Mouse (Mus musculus): Measurements from ENCODE around the gene Usf2. TPM values are rescaled to one million over a fixed set of nuclear protein-coding genes. Genes with fewer than 3 reads are reported as not detected.
"Not testable (repeated sequence)": the region's sequence is repeated elsewhere in the genome, so short reads cannot be mapped to it uniquely, and the experiment has no call there.

Gene Usf2
- polyA plus RNA-seq, 1 experiment, result 288 TPM

GRCm38 (mm10) chr7:30954971-30955520, 1.6 kb downstream of the Usf2 start:
- peaks cover 48% of the 10 kb centered on the region for H3K36me3 ChIP-seq (ENCODE audit: control insufficient read depth, insufficient read depth, low read length)
- H3K27me3 ChIP-seq (ENCODE audit: control insufficient read depth, insufficient read depth, low read length), result no peaks in the 10 kb centered on the region
- WGBS, result 94% methylated on average over 12 of the region's 12 CpGs
- H3K4me1 ChIP-seq (replicated peaks; ENCODE audit: control insufficient read depth, insufficient read depth, low read length), result peaks cover 12% of the 10 kb centered on the region
- H3K27ac ChIP-seq (ENCODE audit: control insufficient read depth, insufficient read depth, low read length), result no peak overlapping the region
- no peak overlapping the region for H3K4me3 ChIP-seq (ENCODE audit: control insufficient read depth, insufficient read depth, low read length)
- no peak for DNase-seq
- TF ChIP-seq POLR2A (IDR thresholded peaks at IDR 0.05; ENCODE audit: control insufficient read depth, extremely low read depth, insufficient read depth, low read length, poor library complexity), result no peak
- TF ChIP-seq CTCF (IDR thresholded peaks at IDR 0.05; ENCODE audit: borderline replicate concordance, control insufficient read depth, extremely low read depth, insufficient read depth, low read length, poor library complexity), result no peak

GRCm38 (mm10) chr7:30954036-30954435, 2.6 kb downstream of the Usf2 start:
- 91% methylated on average over 3 of the region's 3 CpGs for WGBS
- DNase-seq, result no peak
- Histone ChIP-seq H3K36me3 (ENCODE audit: control insufficient read depth, insufficient read depth, low read length) (peaks cover 58% of the 10 kb centered on the region), H3K4me3 (ENCODE audit: control insufficient read depth, insufficient read depth, low read length) (no peak overlapping the region), H3K27ac (ENCODE audit: control insufficient read depth, insufficient read depth, low read length) (no peak overlapping the region), H3K4me1 (replicated peaks; ENCODE audit: control insufficient read depth, insufficient read depth, low read length) (peaks cover 12% of the 10 kb centered on the region), H3K27me3 (ENCODE audit: control insufficient read depth, insufficient read depth, low read length) (no peaks in the 10 kb centered on the region)
- TF ChIP-seq CTCF (IDR thresholded peaks at IDR 0.05; ENCODE audit: borderline replicate concordance, control insufficient read depth, extremely low read depth, insufficient read depth, low read length, poor library complexity), result no peak
- no peak for TF ChIP-seq POLR2A (IDR thresholded peaks at IDR 0.05; ENCODE audit: control insufficient read depth, extremely low read depth, insufficient read depth, low read length, poor library complexity)

- TF ChIP-seq POLR2A (IDR thresholded peaks at IDR 0.05; ENCODE audit: control insufficient read depth, extremely low read depth, insufficient read depth, low read length, poor library complexity), result no peak
- TF ChIP-seq CTCF (IDR thresholded peaks at IDR 0.05; ENCODE audit: borderline replicate concordance, control insufficient read depth, extremely low read depth, insufficient read depth, low read length, poor library complexity), result no peak
- Histone ChIP-seq H3K4me3 (ENCODE audit: control insufficient read depth, insufficient read depth, low read length) (no peak overlapping the region), H3K36me3 (ENCODE audit: control insufficient read depth, insufficient read depth, low read length) (peaks cover 62% of the 10 kb centered on the region), H3K4me1 (replicated peaks; ENCODE audit: control insufficient read depth, insufficient read depth, low read length) (peaks cover 12% of the 10 kb centered on the region), H3K27me3 (ENCODE audit: control insufficient read depth, insufficient read depth, low read length) (no peaks in the 10 kb centered on the region), H3K27ac (ENCODE audit: control insufficient read depth, insufficient read depth, low read length) (no peak overlapping the region)
- 74% methylated on average over 6 of the region's 6 CpGs for WGBS
- no peak for DNase-seq
These were observed 3.1 kb downstream of the Usf2 start for GRCm38 (mm10) chr7:30953459-30953858.

- Histone ChIP-seq H3K4me3 (ENCODE audit: control insufficient read depth, insufficient read depth, low read length) (no peak overlapping the region), H3K4me1 (replicated peaks; ENCODE audit: control insufficient read depth, insufficient read depth, low read length) (peaks cover 5% of the 10 kb centered on the region), H3K27ac (ENCODE audit: control insufficient read depth, insufficient read depth, low read length) (no peak overlapping the region), H3K27me3 (ENCODE audit: control insufficient read depth, insufficient read depth, low read length) (no peaks in the 10 kb centered on the region), H3K36me3 (ENCODE audit: control insufficient read depth, insufficient read depth, low read length) (peaks cover 62% of the 10 kb centered on the region)
- WGBS, result 98% methylated on average over 16 of the region's 16 CpGs
- TF ChIP-seq POLR2A (IDR thresholded peaks at IDR 0.05; ENCODE audit: control insufficient read depth, extremely low read depth, insufficient read depth, low read length, poor library complexity), result no peak
- no peak for TF ChIP-seq CTCF (IDR thresholded peaks at IDR 0.05; ENCODE audit: borderline replicate concordance, control insufficient read depth, extremely low read depth, insufficient read depth, low read length, poor library complexity)
- DNase-seq, result no peak
These were observed 4.0 kb downstream of the Usf2 start for GRCm38 (mm10) chr7:30952441-30953265.

- H3K27ac ChIP-seq (ENCODE audit: control insufficient read depth, insufficient read depth, low read length); H3K4me3 ChIP-seq (ENCODE audit: control insufficient read depth, insufficient read depth, low read length); H3K27me3 ChIP-seq (ENCODE audit: control insufficient read depth, insufficient read depth, low read length); H3K4me1 ChIP-seq (replicated peaks; ENCODE audit: control insufficient read depth, insufficient read depth, low read length); DNase-seq: not testable (repeated sequence)
- WGBS, result 95% methylated on average over 3 of the region's 3 CpGs
- peaks cover 65% of the 10 kb centered on the region for H3K36me3 ChIP-seq (ENCODE audit: control insufficient read depth, insufficient read depth, low read length)
These were observed 6.7 kb downstream of the Usf2 start for GRCm38 (mm10) chr7:30949902-30950301.

- H3K4me3 ChIP-seq (ENCODE audit: control insufficient read depth, insufficient read depth, low read length), result no peak overlapping the region
- peaks cover 27% of the 10 kb centered on the region for H3K36me3 ChIP-seq (ENCODE audit: control insufficient read depth, insufficient read depth, low read length)
- H3K27me3 ChIP-seq (ENCODE audit: control insufficient read depth, insufficient read depth, low read length), result no peaks in the 10 kb centered on the region
- no peaks in the 10 kb centered on the region; the same call in 1 of the 2 replicates for H3K4me1 ChIP-seq (replicated peaks; ENCODE audit: control insufficient read depth, insufficient read depth, low read length)
- H3K27ac ChIP-seq (ENCODE audit: control insufficient read depth, insufficient read depth, low read length), result no peak overlapping the region
- DNase-seq, result no peak
- 97% methylated on average over 7 of the region's 7 CpGs for WGBS
- TF ChIP-seq POLR2A (IDR thresholded peaks at IDR 0.05; ENCODE audit: control insufficient read depth, extremely low read depth, insufficient read depth, low read length, poor library complexity), result no peak
- TF ChIP-seq CTCF (IDR thresholded peaks at IDR 0.05; ENCODE audit: borderline replicate concordance, control insufficient read depth, extremely low read depth, insufficient read depth, low read length, poor library complexity), result no peak
These were observed 10.7 kb downstream of the Usf2 start for GRCm38 (mm10) chr7:30945876-30946275.

- not testable (repeated sequence) for H3K4me3 ChIP-seq (ENCODE audit: control insufficient read depth, insufficient read depth, low read length); DNase-seq; H3K4me1 ChIP-seq (replicated peaks; ENCODE audit: control insufficient read depth, insufficient read depth, low read length); H3K27me3 ChIP-seq (ENCODE audit: control insufficient read depth, insufficient read depth, low read length); H3K27ac ChIP-seq (ENCODE audit: control insufficient read depth, insufficient read depth, low read length)
- WGBS, result 98% methylated on average over 7 of the region's 7 CpGs
- peaks cover 23% of the 10 kb centered on the region for H3K36me3 ChIP-seq (ENCODE audit: control insufficient read depth, insufficient read depth, low read length)
These were observed 11.1 kb downstream of the Usf2 start for GRCm38 (mm10) chr7:30945466-30945865.

GRCm38 (mm10) chr7:30944706-30945105, 11.9 kb downstream of the Usf2 start:
- not testable (repeated sequence) for H3K27me3 ChIP-seq (ENCODE audit: control insufficient read depth, insufficient read depth, low read length); DNase-seq; H3K4me3 ChIP-seq (ENCODE audit: control insufficient read depth, insufficient read depth, low read length); H3K4me1 ChIP-seq (replicated peaks; ENCODE audit: control insufficient read depth, insufficient read depth, low read length); H3K27ac ChIP-seq (ENCODE audit: control insufficient read depth, insufficient read depth, low read length)
- 86% methylated on average over 2 of the region's 2 CpGs for WGBS
- H3K36me3 ChIP-seq (ENCODE audit: control insufficient read depth, insufficient read depth, low read length), result peaks cover 16% of the 10 kb centered on the region

All from thymus, adult 2 months (tissue).